ENCODE assay signal across 9 mouse cellular contexts in the genomic region with DNA sequence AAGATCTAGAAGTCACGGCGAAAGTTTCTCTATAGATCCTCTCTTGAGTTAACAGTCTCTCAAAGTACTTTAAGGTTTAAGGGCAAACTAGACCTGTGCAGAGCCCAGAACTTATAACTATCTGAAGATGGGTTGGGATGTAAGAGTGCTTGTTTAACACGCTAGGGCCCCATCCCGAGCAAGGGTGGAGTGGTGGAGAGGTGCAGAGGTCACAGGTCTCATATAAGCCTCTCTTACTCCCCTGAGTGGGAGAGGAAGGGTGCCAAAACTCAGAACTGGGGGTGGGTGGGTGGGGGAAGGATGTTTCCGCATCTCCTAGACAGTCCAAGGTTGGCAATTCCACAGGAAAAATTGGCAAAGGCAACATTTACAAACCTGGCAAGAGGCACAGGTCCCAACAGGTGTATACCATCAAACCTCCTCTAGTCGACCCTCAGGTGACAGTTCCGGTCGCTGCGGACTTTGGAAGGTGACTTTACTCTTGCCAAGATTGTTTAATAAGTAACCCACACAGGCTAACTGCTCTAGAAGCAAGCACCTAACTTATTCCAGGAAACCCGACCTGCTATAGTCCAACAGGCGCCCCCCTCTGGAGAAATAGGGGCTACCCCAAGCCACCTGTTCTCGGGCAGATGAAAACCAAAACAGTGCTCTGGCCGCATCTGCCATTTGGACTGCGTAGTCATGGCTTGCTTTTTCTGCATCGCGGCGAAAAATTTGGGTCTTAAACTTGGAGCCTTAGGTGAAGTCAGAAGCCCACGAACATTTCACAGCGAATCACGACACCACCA. TPM values are rescaled to one million over a fixed set of nuclear protein-coding genes. Genes with fewer than 3 reads are reported as not detected.
DNase-seq lines count a peak whose midpoint lies in the region; ATAC-seq and TF ChIP-seq lines count a peak whose summit lies in the region.
"Had no signal": no experiment of that assay in that cellular context is flagged by ENCODE, and none has a peak within 500 bp of the region (broad histone marks: within the 10 kb centered on the region; RNA-seq: fewer than 3 reads in every experiment).

No protein-coding gene starts in this region.

- 27% methylated on average over 20 of the region's 20 CpGs for WGBS in forebrain, postnatal 0 days
- 16% methylated on average over 20 of the region's 20 CpGs for WGBS in kidney, embryonic 14.5 days

- TF ChIP-seq CTCF in ES-Bruce4 (IDR thresholded peaks at IDR 0.05; ENCODE audit: low read depth, low read length), result peak; percentile 44
- peak; percentile 25; the same call in 1 of the 2 replicates for TF ChIP-seq CTCF in forebrain, postnatal 0 days (IDR thresholded peaks at IDR 0.05; ENCODE audit: low read depth)

- no peaks in the 10 kb centered on the region for H3K27me3 ChIP-seq in ES-Bruce4 (ENCODE audit: control insufficient read depth, insufficient read depth, low read length, poor library complexity, severe bottlenecking)
- H3K27me3 ChIP-seq in forebrain, postnatal 0 days (ENCODE audit: insufficient read depth, low read length), result peaks cover 8% of the 10 kb centered on the region; the same call in 1 of the 2 replicates
- no peaks in the 10 kb centered on the region for H3K27me3 ChIP-seq in kidney, embryonic 14.5 days (ENCODE audit: control insufficient read depth, insufficient read depth, low read length)

- H3K9ac ChIP-seq in ES-Bruce4 (ENCODE audit: low read depth, poor library complexity, severe bottlenecking), result peak overlapping the region; percentile 93
- H3K9ac ChIP-seq in forebrain, postnatal 0 days, result peak overlapping the region; percentile 45; the same call in 1 of the 2 replicates
- peak overlapping the region; percentile 77; the same call in 1 of the 2 replicates for H3K9ac ChIP-seq in kidney, embryonic 14.5 days (ENCODE audit: low read depth, low read length)

- TF ChIP-seq EP300 in ES-Bruce4 (IDR thresholded peaks at IDR 0.05; ENCODE audit: insufficient read depth, low read depth, low read length), result no peak

- no peaks in the 10 kb centered on the region for H3K9me3 ChIP-seq in ES-Bruce4 (replicated peaks; ENCODE audit: control insufficient read depth, insufficient read depth, low read length, poor library complexity, severe bottlenecking)
- no peaks in the 10 kb centered on the region for H3K9me3 ChIP-seq in forebrain, postnatal 0 days (ENCODE audit: low read length)
- no peaks in the 10 kb centered on the region for H3K9me3 ChIP-seq in kidney, embryonic 14.5 days (ENCODE audit: control insufficient read depth, low read length)

- peak overlapping the region; percentile 96 for H3K4me3 ChIP-seq in ES-Bruce4 (ENCODE audit: low read depth, low read length)
- peak overlapping the region; percentile 55 for H3K4me3 ChIP-seq in forebrain, postnatal 0 days (ENCODE audit: low read depth, low read length)
- H3K4me3 ChIP-seq in kidney, embryonic 14.5 days (ENCODE audit: low read length), result peak overlapping the region; percentile 69

- H3K36me3 ChIP-seq in ES-Bruce4 (ENCODE audit: control insufficient read depth, insufficient read depth, low read length, poor library complexity, severe bottlenecking), result no peaks in the 10 kb centered on the region
- H3K36me3 ChIP-seq in forebrain, postnatal 0 days (ENCODE audit: insufficient read depth), result no peaks in the 10 kb centered on the region
- H3K36me3 ChIP-seq in kidney, embryonic 14.5 days (ENCODE audit: control insufficient read depth, insufficient read depth, low read length), result no peaks in the 10 kb centered on the region

- no peak for TF ChIP-seq POLR2A in ES-Bruce4 (IDR thresholded peaks at IDR 0.05; ENCODE audit: insufficient read depth, low read length)

- H3K27ac ChIP-seq in ES-Bruce4 (ENCODE audit: insufficient read depth, low read length), result peak overlapping the region; percentile 51
- no peak overlapping the region for H3K27ac ChIP-seq in forebrain, postnatal 0 days (ENCODE audit: low read depth, low read length)
- H3K27ac ChIP-seq in kidney, embryonic 14.5 days (ENCODE audit: low read depth, low read length), result peak overlapping the region; percentile 74

- peak overlapping the region; percentile 94 for H3K4me2 ChIP-seq in forebrain, postnatal 0 days (ENCODE audit: low read depth)
- peak overlapping the region; percentile 85 for H3K4me2 ChIP-seq in kidney, embryonic 14.5 days (replicated peaks; ENCODE audit: low read depth, low read length)

- DNase-seq in adrenal gland, adult 8-10 months, result peak; percentile 46
- no peak for DNase-seq in forebrain, postnatal 0 days
- peak; percentile 73 for DNase-seq in lung, postnatal 10 days
- DNase-seq in retina, postnatal 1 day, result peak; percentile 39
- DNase-seq in right cerebral cortex, adult 18-20 months, result no peak
- no peak for DNase-seq in frontal cortex, postnatal 10 days (ENCODE audit: low spot score in 2 of 2)

- no peaks in the 10 kb centered on the region for H3K4me1 ChIP-seq in ES-Bruce4 (ENCODE audit: control insufficient read depth, insufficient read depth, low read length)
- H3K4me1 ChIP-seq in forebrain, postnatal 0 days (ENCODE audit: insufficient read depth), result peaks cover 5% of the 10 kb centered on the region; the same call in 1 of the 2 replicates
- H3K4me1 ChIP-seq in kidney, embryonic 14.5 days (ENCODE audit: control insufficient read depth, insufficient read depth, low read length), result peaks cover 3% of the 10 kb centered on the region; the same call in 1 of the 2 replicates

- no peak for ATAC-seq in forebrain, postnatal 0 days
- peak; percentile 41 for ATAC-seq in kidney, embryonic 14.5 days (ENCODE audit: low FRiP score, low TSS enrichment)

RNA-seq across cellular contexts. Expression of a gene that starts 2.0 kb away (rescaled TPM):
- polyA plus RNA-seq in ES-Bruce4 (2011; ENCODE audit: insufficient read depth, insufficient read length, low read depth, missing spikeins), result 4.5 and 6.5 TPM in 2 replicates
- total RNA-seq in adrenal gland, adult 8-10 months (2022), result 10 to 100 TPM; 28.5 to 53.9 (median 39.7) TPM
- total RNA-seq in forebrain, postnatal 0 days (2014; rRNA removed), result 3.0 and 3.2 TPM in 2 replicates
- 2.1 and 4.3 TPM in 2 replicates for polyA plus RNA-seq in forebrain, postnatal 0 days (2015; fragmentation: Nextera tagmentation; extraction: Ambion mirVana)
- polyA plus RNA-seq in kidney, embryonic 14.5 days (2014; fragmentation: Nextera tagmentation; extraction: Ambion mirVana), result 11.3 and 13.3 TPM in 2 replicates

RNA-seq across cellular contexts. Expression of a gene that starts 3.5 kb away (rescaled TPM):
- polyA plus RNA-seq in ES-Bruce4 (2011; ENCODE audit: insufficient read depth, insufficient read length, low read depth, missing spikeins), result not detected in 2 replicates
- under 1 TPM in 1 of 4 experiments, not detected in 3; 0.38 TPM for total RNA-seq in adrenal gland, adult 8-10 months (2022)
- total RNA-seq in forebrain, postnatal 0 days (2014; rRNA removed), result not detected in 2 replicates
- not detected in 2 replicates for polyA plus RNA-seq in forebrain, postnatal 0 days (2015; fragmentation: Nextera tagmentation; extraction: Ambion mirVana)
- 0.55 TPM in 1 of 2 replicates, not detected in the other for polyA plus RNA-seq in kidney, embryonic 14.5 days (2014; fragmentation: Nextera tagmentation; extraction: Ambion mirVana)
- total RNA-seq: layer of hippocampus, postnatal 10 days had no signal

Comparison
In these comparisons a context has a peak if more than half of its experiments do, and no peak if none do; other contexts are left out.
1. DNase-seq: peak in adrenal gland, adult 8-10 months (single experiment), lung, postnatal 10 days (single experiment) and retina, postnatal 1 day (single experiment); none in forebrain, postnatal 0 days (single experiment), right cerebral cortex, adult 18-20 months (single experiment) and frontal cortex, postnatal 10 days (0 of 2).
2. Peak in every context shown above with its lines, with median percentiles within 50 percentile points of each other: H3K4me3 ChIP-seq and H3K9ac ChIP-seq.